Mouse (Mus musculus) left cerebral cortex, postnatal 36 days (tissue): Measurements from ENCODE around the gene Paqr3. TPM values are rescaled to one million over a fixed set of nuclear protein-coding genes. Genes with fewer than 3 reads are reported as not detected.

Source experiments
- total RNA-seq, 2 experiments: library from RNA; stranded (reverse); gene quantifications; 2 replicates each; pipeline ENCODE4 v1.2.3; 2021

The Paqr3 gene
- total RNA-seq, 2 experiments from 2014 or later: 25.1 to 29.6 TPM

Other genes starting within 250 kb of the Paqr3 start
- 10 to 100 TPM; 12.6 to 12.9 TPM for gene Bmp2k, start 113.9 kb downstream of the Paqr3 start, total RNA-seq